Mouse (Mus musculus) inflammation-experienced regulatory T-cells, adult 6 months (primary cell): ENCODE results near the gene Ncoa4. TPM values are rescaled to one million over a fixed set of nuclear protein-coding genes. Genes with fewer than 3 reads are reported as not detected.
A peak's percentile ranks its signal among the peaks of the same experiment; 100 is the strongest.

Experiments
- ATAC-seq: one replicate; pipeline ENCODE4 v1.8.0; 2017
- polyA plus RNA-seq, 3 experiments: library from polyadenylated mRNA; unstranded; fragments of 100-300 nt; shearing (Covaris generic); gene quantifications; one replicate each; pipeline ENCODE4 v1.2.1; 2017

The Ncoa4 gene
- polyA plus RNA-seq, 3 experiments from 2014 or later, result 76.2 to 87.7 (median 78.3) TPM

DNA sequence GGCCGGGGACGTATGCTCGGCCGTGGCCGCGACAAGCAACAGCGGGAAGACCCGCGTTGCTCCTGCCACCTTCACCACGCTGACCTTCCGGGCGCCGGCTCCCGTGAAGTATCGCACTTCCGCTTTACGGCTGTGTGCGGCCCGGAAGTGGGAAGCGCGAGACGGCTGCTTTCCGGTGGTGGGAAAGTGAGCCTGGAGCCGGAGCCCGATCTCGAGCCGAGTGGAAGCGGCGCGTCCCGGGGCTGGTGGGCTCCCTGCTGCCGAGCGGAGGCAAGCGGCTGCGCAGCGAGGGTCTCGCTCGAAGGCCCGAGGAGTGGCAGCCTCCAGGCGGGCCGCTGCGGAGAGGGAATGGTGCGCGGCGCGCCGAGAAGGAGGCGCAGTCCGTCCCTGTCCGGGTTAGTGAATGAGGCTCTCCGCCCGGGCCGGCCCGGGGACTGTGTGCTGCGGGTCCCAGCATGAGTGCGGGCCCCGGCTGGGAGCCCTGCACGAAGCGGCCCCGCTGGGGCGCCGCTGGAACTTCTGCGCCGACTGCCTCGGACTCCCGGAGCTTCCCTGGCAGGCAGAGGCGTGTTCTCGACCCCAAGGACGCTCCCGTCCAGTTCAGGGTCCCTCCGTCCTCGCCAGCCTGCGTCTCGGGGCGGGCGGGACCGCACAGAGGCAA, 42.3 kb downstream of the Ncoa4 start, which contains the start of the genes Timm23 and Parg:
Timm23 (minus strand) TSS at position 108 of the 661 bp plus-strand sequence.
Parg (plus strand) TSS at position 159 of the 661 bp plus-strand sequence.
- peak; percentile 92 for ATAC-seq

DNA sequence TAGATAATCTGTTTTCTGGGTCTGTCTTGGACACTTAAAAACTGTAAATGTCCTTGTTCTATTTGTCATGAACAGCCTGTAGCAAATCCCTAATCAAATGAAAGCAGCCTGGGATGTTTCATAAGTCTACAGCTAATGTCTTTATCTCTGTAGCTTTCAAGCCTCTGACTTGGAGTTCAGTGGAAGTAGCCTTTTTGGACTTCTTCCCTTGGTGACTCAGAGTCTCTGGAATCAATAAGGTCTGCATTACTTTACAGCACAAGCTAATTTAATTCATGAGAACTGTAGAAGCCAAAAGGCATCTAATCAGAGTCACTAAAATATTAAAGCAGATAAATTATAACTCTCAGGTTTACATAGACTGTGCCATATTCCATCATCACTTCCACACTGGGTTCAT, 66.9 kb downstream of the Ncoa4 start:
- ATAC-seq, result no peak

DNA sequence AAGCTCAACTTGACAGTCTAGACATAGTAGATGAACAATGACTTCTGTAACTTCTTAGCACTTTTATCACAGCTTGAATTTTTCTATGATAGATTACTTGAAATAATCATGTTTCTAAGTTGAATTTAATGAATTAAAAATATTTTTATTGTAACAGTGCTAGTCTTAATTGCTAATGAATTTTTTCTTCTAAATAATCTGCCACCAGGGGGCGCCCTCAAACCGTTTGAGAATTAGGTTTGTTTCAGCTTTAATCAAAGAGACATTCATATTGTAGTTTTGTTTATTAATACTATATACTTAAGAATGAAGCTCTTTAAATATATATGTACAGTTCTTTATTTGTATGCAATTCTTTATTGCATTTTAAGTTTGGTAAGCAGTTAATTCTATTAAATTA, 69.3 kb downstream of the Ncoa4 start:
- no peak for ATAC-seq

Other genes with a start within 250 kb of the Ncoa4 start
- not detected for gene Galnt15, start 130.9 kb upstream of the Ncoa4 start, polyA plus RNA-seq
- 10 to 100 TPM; 10.3 to 29.2 (median 28.4) TPM for gene Oxnad1, start 74.5 kb upstream of the Ncoa4 start, polyA plus RNA-seq
- 10 to 100 TPM; 56.1 to 84.9 (median 71.0) TPM for gene Dph3, start 74.1 kb upstream of the Ncoa4 start, polyA plus RNA-seq
- not detected for gene Msmb, start 17.8 kb upstream of the Ncoa4 start, polyA plus RNA-seq
- gene Timm23, start 42.0 kb downstream of the Ncoa4 start, polyA plus RNA-seq, result 100 to 1,000 TPM; 143 to 224 (median 162) TPM
- 10 to 100 TPM; 17.0 to 20.9 (median 18.1) TPM for gene Parg, start 42.1 kb downstream of the Ncoa4 start, polyA plus RNA-seq
- gene Ogdhl, start 162.2 kb downstream of the Ncoa4 start, polyA plus RNA-seq, result under 1 TPM in 2 of 3 experiments, not detected in 1; 0.09 to 0.13 TPM
- gene 1700024G13Rik, start 228.5 kb downstream of the Ncoa4 start, polyA plus RNA-seq, result not detected